Mouse (Mus musculus): Measurements from ENCODE around the gene Tmprss11a. TPM values are rescaled to one million over a fixed set of nuclear protein-coding genes. Genes with fewer than 3 reads are reported as not detected.

Gene Tmprss11a
- polyA plus RNA-seq, 1 experiment from 2014 or later, result not detected

- Histone ChIP-seq H3K9me3 (no peaks in the 10 kb centered on the region), H3K27ac (no peak overlapping the region), H3K36me3 (no peaks in the 10 kb centered on the region), H3K4me3 (no peak overlapping the region), H3K4me2 (no peak overlapping the region), H3K4me1 (no peaks in the 10 kb centered on the region), H3K9ac (no peak overlapping the region), H3K27me3 (no peaks in the 10 kb centered on the region)
- ATAC-seq (ENCODE audit: borderline replicate concordance, extremely low read depth, low FRiP score, low TSS enrichment), result no peak
- 21% methylated on average over 4 of the region's 4 CpGs for WGBS
Measured at GRCm38 (mm10) chr5:86419494-86419893, 49.3 kb downstream of the Tmprss11a start.

GRCm38 (mm10) chr5:86414280-86414679, 54.5 kb downstream of the Tmprss11a start:
- Histone ChIP-seq H3K4me2 (no peak overlapping the region), H3K4me1 (no peaks in the 10 kb centered on the region), H3K4me3 (no peak overlapping the region), H3K36me3 (no peaks in the 10 kb centered on the region), H3K9me3 (no peaks in the 10 kb centered on the region), H3K27me3 (no peaks in the 10 kb centered on the region), H3K9ac (no peak overlapping the region), H3K27ac (no peak overlapping the region)
- no peak for ATAC-seq (ENCODE audit: borderline replicate concordance, extremely low read depth, low FRiP score, low TSS enrichment)
- WGBS, result 64% methylated on average over 7 of the region's 7 CpGs

- Histone ChIP-seq H3K36me3 (no peaks in the 10 kb centered on the region), H3K4me1 (no peaks in the 10 kb centered on the region), H3K4me2 (no peak overlapping the region), H3K27ac (no peak overlapping the region), H3K27me3 (no peaks in the 10 kb centered on the region), H3K9ac (no peak overlapping the region), H3K4me3 (no peak overlapping the region), H3K9me3 (no peaks in the 10 kb centered on the region)
- no peak for ATAC-seq (ENCODE audit: borderline replicate concordance, extremely low read depth, low FRiP score, low TSS enrichment)
- 17% methylated on average over 3 of the region's 3 CpGs for WGBS
Measured at GRCm38 (mm10) chr5:86410815-86411214, 58.0 kb downstream of the Tmprss11a start.

DNA sequence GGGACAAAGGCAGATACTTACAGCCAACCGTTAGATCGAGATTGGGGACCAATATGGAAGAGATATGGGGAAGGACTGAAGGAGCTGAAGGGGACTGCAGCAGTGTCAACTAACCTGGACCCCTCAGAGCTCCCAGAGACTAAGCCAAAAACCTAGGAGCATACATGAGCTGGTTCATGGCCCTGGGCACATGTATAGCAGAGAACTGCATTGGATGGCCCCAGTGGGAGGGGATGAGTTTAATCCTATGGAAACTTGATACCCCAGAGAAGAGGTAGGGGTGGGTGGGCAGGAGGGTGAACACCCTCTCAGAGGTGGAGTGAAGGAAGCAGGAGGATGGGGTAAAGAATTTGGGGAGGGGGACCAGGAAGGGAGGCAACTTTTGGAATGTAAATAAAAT, 60.8 kb downstream of the Tmprss11a start:
- Histone ChIP-seq H3K9ac (no peak overlapping the region), H3K36me3 (no peaks in the 10 kb centered on the region), H3K27ac (no peak overlapping the region), H3K4me2 (no peak overlapping the region), H3K4me3 (no peak overlapping the region), H3K4me1 (no peaks in the 10 kb centered on the region), H3K27me3 (no peaks in the 10 kb centered on the region), H3K9me3 (no peaks in the 10 kb centered on the region)
- ATAC-seq (ENCODE audit: borderline replicate concordance, extremely low read depth, low FRiP score, low TSS enrichment), result no peak
- 87% methylated on average over 2 of the region's 2 CpGs for WGBS

GRCm38 (mm10) chr5:86407191-86407590, 61.6 kb downstream of the Tmprss11a start:
- H3K4me1 ChIP-seq, result no peaks in the 10 kb centered on the region
- no peak overlapping the region for H3K27ac ChIP-seq
- 83% methylated on average over 3 of the region's 3 CpGs for WGBS
- no peaks in the 10 kb centered on the region for H3K9me3 ChIP-seq
- H3K4me3 ChIP-seq, result no peak overlapping the region
- ATAC-seq (ENCODE audit: borderline replicate concordance, extremely low read depth, low FRiP score, low TSS enrichment), result no peak
- no peak overlapping the region for H3K4me2 ChIP-seq
- no peaks in the 10 kb centered on the region for H3K36me3 ChIP-seq
- H3K27me3 ChIP-seq, result no peaks in the 10 kb centered on the region
- no peak overlapping the region for H3K9ac ChIP-seq

DNA sequence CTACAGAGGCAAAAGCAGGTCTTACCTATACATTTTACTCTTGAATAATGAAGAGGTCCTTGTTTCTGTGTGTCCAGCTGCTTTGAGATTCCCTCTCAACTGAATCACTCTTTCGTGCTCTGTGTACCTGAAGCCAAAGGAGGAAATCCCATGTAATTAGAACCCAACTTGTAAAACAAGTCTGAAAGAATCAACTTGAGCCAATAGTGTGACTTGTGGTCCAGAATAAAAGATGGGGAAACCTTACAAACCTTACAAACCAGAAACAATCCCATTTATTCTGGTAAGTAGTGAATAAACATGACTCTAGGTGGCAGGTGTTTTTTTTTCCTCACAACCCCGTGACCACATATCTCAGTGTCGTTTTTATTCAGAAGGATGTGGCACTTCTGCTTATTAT, 95.5 kb downstream of the Tmprss11a start, which contains the start of gene Tmprss11d:
Gene Tmprss11d (minus strand): TSS at position 101 of the 400 bp plus-strand sequence.
- Histone ChIP-seq H3K4me3 (no peak within 1 kb of the TSS), H3K27ac (no peak within 1 kb of the TSS), H3K4me2 (no peak within 1 kb of the TSS), H3K27me3 (no peaks in the 10 kb centered on the region), H3K4me1 (no peaks in the 10 kb centered on the region), H3K36me3 (no peaks in the 10 kb centered on the region), H3K9ac (no peak within 1 kb of the TSS), H3K9me3 (no peaks in the 10 kb centered on the region)
- WGBS, result 34% methylated on average over 3 of the region's 3 CpGs
- no peak for ATAC-seq (ENCODE audit: borderline replicate concordance, extremely low read depth, low FRiP score, low TSS enrichment)

Other genes with a start within 250 kb of the Tmprss11a start
- not detected in 2 replicates for gene Tmprss11c, start 179.7 kb downstream of the Tmprss11a start, polyA plus RNA-seq (2015; fragmentation: Nextera tagmentation; extraction: Ambion mirVana)
- gene Tmprss11d, start 95.6 kb downstream of the Tmprss11a start, polyA plus RNA-seq (2015; fragmentation: Nextera tagmentation; extraction: Ambion mirVana), result 0.05 TPM in 1 of 2 replicates, not detected in the other
- gene Tmprss11g, start 49.6 kb upstream of the Tmprss11a start, polyA plus RNA-seq (2015; fragmentation: Nextera tagmentation; extraction: Ambion mirVana), result 0.14 TPM in 1 of 2 replicates, not detected in the other
- gene Tmprss11f, start 163.4 kb upstream of the Tmprss11a start, polyA plus RNA-seq (2015; fragmentation: Nextera tagmentation; extraction: Ambion mirVana), result not detected in 2 replicates
- gene Tmprss11b, start 207.4 kb upstream of the Tmprss11a start, polyA plus RNA-seq (2015; fragmentation: Nextera tagmentation; extraction: Ambion mirVana), result 0.04 and 0.11 TPM in 2 replicates

Measured in lung, embryonic 15.5 days (tissue).